Mouse (Mus musculus) cerebellum, adult 2 months (tissue): ENCODE data around the gene Srsf4.

Source experiments
- CTCF ChIP-seq: fragments of 200-500 bp; IDR thresholded peaks from 2 replicates; pipeline ENCODE4 v1.5.1; 2011; ENCODE audit warnings: low read depth, mild to moderate bottlenecking, control low read depth, low read length, moderate library complexity, borderline replicate concordance; ENCODE audit not compliant: insufficient read depth
- POLR2A ChIP-seq: fragments of 200-500 bp; IDR thresholded peaks from 2 replicates; pipeline ENCODE4 v1.6.1; 2011; ENCODE audit warnings: low read length, control low read depth, borderline replicate concordance; ENCODE audit not compliant: insufficient read depth

- TF ChIP-seq POLR2A: no peak
- no peak for TF ChIP-seq CTCF
These were observed 40.5 kb upstream of the Srsf4 start for GRCm38 (mm10) chr4:131832759-131833407.
